Comparison of ENCODE assay signal across 8 mouse cellular contexts in the genomic region with DNA sequence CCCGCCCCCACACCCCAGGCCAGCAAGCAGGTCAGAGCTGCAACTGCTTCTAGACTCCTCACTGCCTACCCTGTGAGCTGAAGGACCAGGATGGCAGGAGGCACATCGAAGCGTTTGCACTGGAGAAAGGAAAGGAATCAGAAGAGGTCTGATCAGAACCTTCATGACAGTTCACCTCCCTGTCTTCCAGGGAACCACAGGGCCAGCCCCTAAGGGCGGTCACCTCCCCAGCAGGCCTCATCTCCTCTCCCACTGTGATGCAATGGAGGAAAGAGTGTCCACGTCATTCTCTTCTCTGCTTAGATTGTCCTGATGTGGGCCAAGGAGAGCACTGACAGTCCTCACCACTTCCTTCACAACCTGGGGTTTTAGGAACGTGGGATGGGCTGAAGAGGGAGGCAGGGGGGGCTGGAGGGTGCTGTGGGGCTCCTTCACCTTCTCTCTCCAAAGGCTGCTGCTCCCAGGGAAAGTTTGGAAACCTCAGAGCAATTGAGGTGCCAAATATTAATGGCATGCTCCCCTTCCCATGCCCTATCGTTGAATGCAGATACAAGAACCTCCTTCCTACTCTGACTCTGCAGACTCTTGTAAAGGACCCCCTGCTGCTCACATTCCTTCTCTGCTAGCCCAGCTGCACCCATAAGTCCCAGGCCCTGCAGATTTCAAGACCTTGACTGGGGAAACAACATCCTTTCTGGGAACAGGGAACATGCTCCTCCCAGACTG. TPM values are rescaled to one million over a fixed set of nuclear protein-coding genes. Genes with fewer than 3 reads are reported as not detected.
DNase-seq lines count a peak whose midpoint lies in the region; ATAC-seq and TF ChIP-seq lines count a peak whose summit lies in the region.

No protein-coding gene starts in this region.

- intact Hi-C loops in left cerebral cortex, postnatal 14 days (cut with DNase I), result no loop called here

- TF ChIP-seq POLR2A in thymus, adult 2 months (IDR thresholded peaks at IDR 0.05; ENCODE audit: control insufficient read depth, extremely low read depth, insufficient read depth, low read length, poor library complexity), result no peak

- TF ChIP-seq CTCF in liver, postnatal 0 days (IDR thresholded peaks at IDR 0.05; ENCODE audit: low read depth), result no peak
- TF ChIP-seq CTCF in thymus, adult 2 months (IDR thresholded peaks at IDR 0.05; ENCODE audit: borderline replicate concordance, control insufficient read depth, extremely low read depth, insufficient read depth, low read length, poor library complexity), result no peak

- 76% methylated on average over 7 of the region's 7 CpGs for WGBS in kidney, embryonic 15.5 days
- WGBS in embryonic facial prominence, embryonic 15.5 days, result 68% methylated on average over 7 of the region's 7 CpGs
- WGBS in liver, postnatal 0 days (ENCODE audit: insufficient replicate concordance), result 44% methylated on average over 7 of the region's 7 CpGs
- WGBS in thymus, adult 2 months, result 20% methylated on average over 7 of the region's 7 CpGs

- H3K4me3 ChIP-seq in kidney, embryonic 15.5 days (replicated peaks), result no peak overlapping the region
- no peak overlapping the region for H3K4me3 ChIP-seq in embryonic facial prominence, embryonic 15.5 days (replicated peaks)
- H3K4me3 ChIP-seq in liver, postnatal 0 days (ENCODE audit: low read depth, low read length), result no peak overlapping the region
- no peak overlapping the region for H3K4me3 ChIP-seq in thymus, adult 2 months (ENCODE audit: control insufficient read depth, insufficient read depth, low read length)

- H3K4me1 ChIP-seq in kidney, embryonic 15.5 days, result peaks cover 4% of the 10 kb centered on the region; the same call in 1 of the 2 replicates
- 0 out of 2 replicates have a peak, but pooled peaks cover 5% of the 10 kb centered on the region for H3K4me1 ChIP-seq in embryonic facial prominence, embryonic 15.5 days
- peaks cover 4% of the 10 kb centered on the region; the same call in 1 of the 2 replicates for H3K4me1 ChIP-seq in liver, postnatal 0 days (ENCODE audit: insufficient read depth)
- H3K4me1 ChIP-seq in thymus, adult 2 months (replicated peaks; ENCODE audit: control insufficient read depth, insufficient read depth, low read length), result peaks cover 34% of the 10 kb centered on the region

- 0 out of 2 replicates have a peak overlapping the region, but pooled peaks have one; percentile 6 for H3K27ac ChIP-seq in kidney, embryonic 15.5 days
- H3K27ac ChIP-seq in embryonic facial prominence, embryonic 15.5 days (replicated peaks), result peak overlapping the region; percentile 39; the same call in 1 of the 2 replicates
- peak overlapping the region; percentile 64 for H3K27ac ChIP-seq in liver, postnatal 0 days (ENCODE audit: low read depth)
- peak overlapping the region; percentile 81 for H3K27ac ChIP-seq in thymus, adult 2 months (ENCODE audit: control insufficient read depth, insufficient read depth, low read length)

- H3K27me3 ChIP-seq in kidney, embryonic 15.5 days, result no peaks in the 10 kb centered on the region
- no peaks in the 10 kb centered on the region for H3K27me3 ChIP-seq in embryonic facial prominence, embryonic 15.5 days
- H3K27me3 ChIP-seq in liver, postnatal 0 days (ENCODE audit: insufficient read depth, low read length), result no peaks in the 10 kb centered on the region
- H3K27me3 ChIP-seq in thymus, adult 2 months (ENCODE audit: control insufficient read depth, insufficient read depth, low read length), result no peaks in the 10 kb centered on the region

- no peaks in the 10 kb centered on the region for H3K9me3 ChIP-seq in kidney, embryonic 15.5 days (replicated peaks)
- H3K9me3 ChIP-seq in embryonic facial prominence, embryonic 15.5 days (replicated peaks), result no peaks in the 10 kb centered on the region
- H3K9me3 ChIP-seq in liver, postnatal 0 days (ENCODE audit: low read length), result no peaks in the 10 kb centered on the region

- TF ChIP-seq EP300 in liver, postnatal 0 days (IDR thresholded peaks at IDR 0.05; ENCODE audit: low read depth), result no peak

- no peak for DNase-seq in kidney, postnatal 36 days
- no peak for DNase-seq in liver, postnatal 0 days
- peak; percentile 26 for DNase-seq in thymus, adult 2 months
- DNase-seq in left cerebral cortex, adult 9 months (ENCODE audit: low spot score in 2 of 2), result no peak
- DNase-seq in left cerebral cortex, postnatal 14 days (ENCODE audit: low spot score in 2 of 2), result no peak
- no peak for DNase-seq in layer of hippocampus, adult 8-10 months (ENCODE audit: low spot score in 2 of 2)

- H3K4me2 ChIP-seq in kidney, embryonic 15.5 days, result no peak overlapping the region
- no peak overlapping the region for H3K4me2 ChIP-seq in embryonic facial prominence, embryonic 15.5 days (replicated peaks)
- no peak overlapping the region for H3K4me2 ChIP-seq in liver, postnatal 0 days (ENCODE audit: low read depth, low read length)

- no peaks in the 10 kb centered on the region for H3K36me3 ChIP-seq in kidney, embryonic 15.5 days
- no peaks in the 10 kb centered on the region for H3K36me3 ChIP-seq in embryonic facial prominence, embryonic 15.5 days
- no peaks in the 10 kb centered on the region for H3K36me3 ChIP-seq in liver, postnatal 0 days (replicated peaks; ENCODE audit: insufficient read depth, low read length)
- no peaks in the 10 kb centered on the region for H3K36me3 ChIP-seq in thymus, adult 2 months (ENCODE audit: control insufficient read depth, insufficient read depth, low read length)

- no peak; the same call in 1 of the 2 replicates for ATAC-seq in kidney, embryonic 15.5 days (replicated peaks; ENCODE audit: low FRiP score)
- no peak for ATAC-seq in embryonic facial prominence, embryonic 15.5 days (ENCODE audit: insufficient number of reproducible peaks, low FRiP score, low TSS enrichment, low read depth)
- peak; percentile 33; the same call in 1 of the 2 replicates for ATAC-seq in liver, postnatal 0 days

- H3K9ac ChIP-seq in kidney, embryonic 15.5 days, result no peak overlapping the region
- H3K9ac ChIP-seq in embryonic facial prominence, embryonic 15.5 days, result no peak overlapping the region
- no peak overlapping the region for H3K9ac ChIP-seq in liver, postnatal 0 days (replicated peaks)

RNA-seq across cellular contexts. Expression of a gene that starts 17.3 kb away (rescaled TPM):
- 1.4 and 1.5 TPM in 2 replicates for polyA plus RNA-seq in kidney, embryonic 15.5 days (2015; fragmentation: Nextera tagmentation; extraction: Ambion mirVana)
- polyA plus RNA-seq in embryonic facial prominence, embryonic 15.5 days (2015; fragmentation: Nextera tagmentation; extraction: Ambion mirVana), result 6.0 and 6.6 TPM in 2 replicates
- not detected in 2 replicates for polyA plus RNA-seq in liver, postnatal 0 days (2015; fragmentation: Nextera tagmentation; extraction: Ambion mirVana)
- polyA plus RNA-seq in thymus, adult 2 months (2012; rRNA removed), result 0.12 and 0.13 TPM in 2 replicates
- 10 to 100 TPM; 38.1 to 39.6 TPM for total RNA-seq in left cerebral cortex, postnatal 14 days (2021)
- 10 to 100 TPM; 17.4 to 21.0 (median 18.9) TPM for total RNA-seq in layer of hippocampus, adult 8-10 months (2022)

RNA-seq across cellular contexts. Expression of a gene that starts 36.4 kb away (rescaled TPM):
- polyA plus RNA-seq in kidney, embryonic 15.5 days (2015; fragmentation: Nextera tagmentation; extraction: Ambion mirVana), result 2.0 and 3.2 TPM in 2 replicates
- polyA plus RNA-seq in embryonic facial prominence, embryonic 15.5 days (2015; fragmentation: Nextera tagmentation; extraction: Ambion mirVana), result 5.8 and 7.1 TPM in 2 replicates
- polyA plus RNA-seq in liver, postnatal 0 days (2015; fragmentation: Nextera tagmentation; extraction: Ambion mirVana), result 9.8 and 12.3 TPM in 2 replicates
- 153 TPM in 2 replicates for polyA plus RNA-seq in thymus, adult 2 months (2012; rRNA removed)
- 1 to 10 TPM; 4.6 TPM for total RNA-seq in left cerebral cortex, postnatal 14 days (2021)
- total RNA-seq in layer of hippocampus, adult 8-10 months (2022), result 1 to 10 TPM; 3.0 to 9.8 (median 6.4) TPM

RNA-seq across cellular contexts. Expression of a gene that starts 47.5 kb away (rescaled TPM):
- 0.42 and 0.71 TPM in 2 replicates for polyA plus RNA-seq in kidney, embryonic 15.5 days (2015; fragmentation: Nextera tagmentation; extraction: Ambion mirVana)
- polyA plus RNA-seq in embryonic facial prominence, embryonic 15.5 days (2015; fragmentation: Nextera tagmentation; extraction: Ambion mirVana), result 0.19 and 0.24 TPM in 2 replicates
- polyA plus RNA-seq in liver, postnatal 0 days (2015; fragmentation: Nextera tagmentation; extraction: Ambion mirVana), result 0.02 and 0.05 TPM in 2 replicates
- 0.45 and 0.50 TPM in 2 replicates for polyA plus RNA-seq in thymus, adult 2 months (2012; rRNA removed)
- total RNA-seq in left cerebral cortex, postnatal 14 days (2021), result under 1 TPM; 0.23 to 0.42 TPM
- total RNA-seq in layer of hippocampus, adult 8-10 months (2022), result under 1 TPM; 0.40 to 0.47 (median 0.44) TPM

Comparison
In these comparisons a context has a peak if more than half of its experiments do, and no peak if none do; other contexts are left out.
1. H3K27ac ChIP-seq: peak in every context shown above with its lines; median percentile 81 in thymus, adult 2 months; 64 in liver, postnatal 0 days; 39 in embryonic facial prominence, embryonic 15.5 days; 6 in kidney, embryonic 15.5 days.
2. RNA of a gene that starts 36.4 kb away (polyA plus RNA-seq): 153 TPM in thymus, adult 2 months; 9.8 to 12.3 TPM in liver, postnatal 0 days, 5.8 to 7.1 TPM in embryonic facial prominence, embryonic 15.5 days and 2.0 to 3.2 TPM in kidney, embryonic 15.5 days; every median in the first group is over 10 times any median in the second.